Mouse (Mus musculus) heart, adult 2 months (tissue): Measurements from ENCODE around the gene Itfg2.

Source experiments
- CTCF ChIP-seq: fragments of 200-600 bp; IDR thresholded peaks from 2 replicates; pipeline ENCODE4 v1.8.1; 2022; ENCODE audit warnings: antibody characterized with exemption, mild to moderate bottlenecking, moderate library complexity
- EP300 ChIP-seq: fragments of 200-500 bp; IDR thresholded peaks from 2 replicates; pipeline ENCODE4 v1.6.1; 2011; ENCODE audit warnings: low read depth, low read length, control low read depth; ENCODE audit not compliant: insufficient read depth
- POLR2A ChIP-seq: fragments of 200-500 bp; IDR thresholded peaks from 2 replicates; pipeline ENCODE4 v1.6.1; 2011; ENCODE audit warnings: mild to moderate bottlenecking, low read depth, low read length, control low read depth; ENCODE audit not compliant: insufficient read depth

- TF ChIP-seq POLR2A (no peak), CTCF (no peak), EP300 (no peak)
These were observed 41.3 kb upstream of the Itfg2 start for GRCm38 (mm10) chr6:128466043-128466442.
